Mouse (Mus musculus): ENCODE results near the gene Glt8d1. TPM values are rescaled to one million over a fixed set of nuclear protein-coding genes. Genes with fewer than 3 reads are reported as not detected.

Gene Glt8d1
- 61.3 and 63.5 TPM in 2 replicates for polyA plus RNA-seq (2014; fragmentation: Nextera tagmentation; extraction: Ambion mirVana)

DNA sequence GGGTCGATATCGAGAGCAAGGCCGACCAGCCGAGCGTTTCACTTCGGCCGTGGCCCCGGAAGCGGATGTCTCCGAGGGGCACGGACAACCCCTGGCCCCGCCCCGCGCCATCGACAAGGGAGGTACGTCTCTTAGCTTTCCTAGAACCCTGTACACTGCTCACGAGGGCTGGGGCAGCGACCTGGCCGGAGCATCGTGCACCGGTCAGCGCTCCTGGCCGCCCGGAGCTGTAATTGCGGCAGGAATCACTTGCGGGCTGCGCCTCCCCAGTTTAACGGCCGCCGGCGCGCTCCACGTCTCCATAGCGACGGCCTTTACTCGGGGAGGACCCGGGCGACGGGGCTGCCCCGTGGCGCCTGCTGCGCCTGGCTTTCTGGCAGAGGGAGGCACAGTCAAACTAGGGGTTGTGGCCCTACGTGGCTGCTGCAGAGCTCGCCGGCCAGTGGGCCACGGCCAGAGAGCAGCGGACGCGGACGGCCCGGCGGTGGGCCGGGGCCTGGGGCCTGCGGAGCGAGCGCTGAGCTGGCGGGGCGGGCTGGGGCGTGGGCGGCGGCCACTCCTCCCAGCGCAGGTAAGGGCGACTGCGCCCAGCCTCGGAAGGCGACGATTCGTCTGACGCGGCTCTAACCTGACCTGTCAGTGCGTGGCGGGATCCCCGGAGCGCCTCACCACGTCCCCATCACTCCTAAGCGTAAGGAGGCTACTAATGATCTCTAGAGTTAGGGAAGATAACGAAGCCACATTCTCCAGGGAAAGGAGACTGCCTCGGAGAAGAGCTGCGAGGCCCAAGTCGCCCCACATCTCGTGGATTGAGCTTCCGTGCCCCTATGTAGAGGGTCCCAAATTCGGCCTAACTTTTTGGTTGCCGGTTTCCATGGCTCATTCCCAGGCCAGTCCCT is at the start of gene Glt8d1, which contains the start of gene Spcs1:
Glt8d1 (plus strand) TSS at position 94 of the 899 bp plus-strand sequence.
Spcs1 (minus strand) TSS at position 366 of the 899 bp plus-strand sequence.
- DNase-seq (ENCODE audit: low spot score) = peak; percentile 89
- Histone ChIP-seq H3K4me2 (ENCODE audit: low read depth, low read length, severe bottlenecking) (peak within 1 kb of the TSS; percentile 79), H3K27me3 (ENCODE audit: control insufficient read depth, insufficient read depth, low read length) (no peaks in the 10 kb centered on the region), H3K27ac (ENCODE audit: low read depth, low read length) (peak within 1 kb of the TSS; percentile 85), H3K4me1 (replicated peaks; ENCODE audit: control insufficient read depth, insufficient read depth, low read length) (peaks cover 9% of the 10 kb centered on the region; the same call in 1 of the 2 replicates), H3K9ac (ENCODE audit: low read length) (peak within 1 kb of the TSS; percentile 92), H3K4me3 (ENCODE audit: low read depth, low read length) (peak within 1 kb of the TSS; percentile 91), H3K9me3 (ENCODE audit: control insufficient read depth, low read length) (no peaks in the 10 kb centered on the region), H3K36me3 (ENCODE audit: control insufficient read depth, insufficient read depth, low read length) (no peaks in the 10 kb centered on the region)
- WGBS = under 1% methylated on average over 84 of the region's 84 CpGs
- ATAC-seq (replicated peaks; ENCODE audit: low FRiP score) = peak; percentile 92

DNA sequence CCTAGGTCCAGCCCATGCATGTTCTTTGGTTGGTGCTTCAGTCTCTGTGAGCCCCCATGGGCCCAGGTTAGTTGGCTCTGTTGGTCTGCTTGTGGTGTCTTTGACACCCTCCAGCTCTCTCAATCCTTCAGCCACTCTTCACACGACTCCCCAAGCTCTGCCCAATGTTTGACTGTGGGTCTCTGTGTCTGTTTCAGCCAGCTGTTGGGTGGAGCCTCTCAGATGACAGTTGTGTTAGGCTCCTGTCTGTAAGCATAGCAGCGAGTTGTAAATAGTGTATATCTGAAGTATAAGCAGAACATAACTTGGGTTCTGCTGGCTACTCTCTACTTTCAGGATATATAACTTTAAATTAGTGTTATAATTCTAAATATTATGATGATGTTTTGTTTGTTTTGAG is 42.7 kb upstream of the Glt8d1 start:
- H3K4me2 ChIP-seq (ENCODE audit: low read depth, low read length, severe bottlenecking) = no peak overlapping the region
- DNase-seq (ENCODE audit: low spot score) (no peak), ATAC-seq (replicated peaks; ENCODE audit: low FRiP score) (no peak)
- WGBS = 80% methylated on average over 2 of the region's 2 CpGs
- H3K36me3 ChIP-seq (ENCODE audit: control insufficient read depth, insufficient read depth, low read length) = no peaks in the 10 kb centered on the region; the same call in 1 of the 2 replicates
- H3K4me3 ChIP-seq (ENCODE audit: low read depth, low read length) = no peak overlapping the region
- no peaks in the 10 kb centered on the region for H3K4me1 ChIP-seq (replicated peaks; ENCODE audit: control insufficient read depth, insufficient read depth, low read length)
- no peaks in the 10 kb centered on the region for H3K9me3 ChIP-seq (ENCODE audit: control insufficient read depth, low read length)
- H3K27ac ChIP-seq (ENCODE audit: low read depth, low read length) = no peak overlapping the region
- H3K9ac ChIP-seq (ENCODE audit: low read length) = no peak overlapping the region
- H3K27me3 ChIP-seq (ENCODE audit: control insufficient read depth, insufficient read depth, low read length) = no peaks in the 10 kb centered on the region

DNA sequence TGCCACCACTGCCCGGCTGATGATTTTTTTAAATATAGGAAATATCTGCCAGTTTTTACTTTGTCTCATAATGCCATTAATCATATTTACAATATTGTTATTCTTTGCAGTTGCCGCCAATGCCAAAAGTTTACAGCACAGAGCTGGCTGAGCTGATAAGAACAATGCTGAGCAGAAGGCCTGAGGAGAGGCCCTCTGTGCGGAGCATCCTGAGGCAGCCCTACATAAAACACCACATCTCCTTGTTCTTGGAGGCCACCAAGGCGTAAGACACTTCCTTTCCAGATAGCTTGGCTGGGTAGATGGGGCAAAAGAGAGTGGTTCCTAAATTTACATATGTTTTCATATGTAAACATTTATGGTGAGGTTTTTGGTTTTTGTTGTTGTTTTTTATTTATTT is 42.2 kb upstream of the Glt8d1 start:
- ATAC-seq (replicated peaks; ENCODE audit: low FRiP score) = no peak
- Histone ChIP-seq H3K9me3 (ENCODE audit: control insufficient read depth, low read length) (no peaks in the 10 kb centered on the region), H3K36me3 (ENCODE audit: control insufficient read depth, insufficient read depth, low read length) (no peaks in the 10 kb centered on the region; the same call in 1 of the 2 replicates), H3K27ac (ENCODE audit: low read depth, low read length) (no peak overlapping the region), H3K4me1 (replicated peaks; ENCODE audit: control insufficient read depth, insufficient read depth, low read length) (no peaks in the 10 kb centered on the region), H3K4me3 (ENCODE audit: low read depth, low read length) (no peak overlapping the region), H3K9ac (ENCODE audit: low read length) (no peak overlapping the region), H3K4me2 (ENCODE audit: low read depth, low read length, severe bottlenecking) (no peak overlapping the region), H3K27me3 (ENCODE audit: control insufficient read depth, insufficient read depth, low read length) (no peaks in the 10 kb centered on the region)
- no peak for DNase-seq (ENCODE audit: low spot score)
- 93% methylated on average over 4 of the region's 4 CpGs for WGBS

DNA sequence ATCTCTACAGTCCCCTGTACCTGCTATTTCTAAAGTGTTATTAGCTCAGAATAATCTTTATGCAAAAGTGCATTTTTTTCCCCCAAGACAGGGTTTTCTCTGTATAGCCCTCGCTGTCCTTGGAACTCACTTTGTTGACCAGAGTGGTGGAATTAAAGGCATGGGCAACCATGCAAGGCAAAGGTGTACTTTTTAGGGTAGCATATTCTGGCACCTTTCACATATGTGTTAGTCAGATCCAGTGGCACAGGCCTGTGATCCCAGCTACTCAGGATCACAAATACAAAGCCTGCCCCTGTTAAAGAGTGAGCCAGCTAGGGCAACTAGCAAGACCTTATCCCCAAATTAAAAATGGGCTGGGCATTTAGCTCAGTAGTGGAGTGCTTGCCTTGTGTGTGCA is 40.8 kb upstream of the Glt8d1 start:
- H3K4me2 ChIP-seq (ENCODE audit: low read depth, low read length, severe bottlenecking) = no peak overlapping the region
- no peak for ATAC-seq (replicated peaks; ENCODE audit: low FRiP score)

DNA sequence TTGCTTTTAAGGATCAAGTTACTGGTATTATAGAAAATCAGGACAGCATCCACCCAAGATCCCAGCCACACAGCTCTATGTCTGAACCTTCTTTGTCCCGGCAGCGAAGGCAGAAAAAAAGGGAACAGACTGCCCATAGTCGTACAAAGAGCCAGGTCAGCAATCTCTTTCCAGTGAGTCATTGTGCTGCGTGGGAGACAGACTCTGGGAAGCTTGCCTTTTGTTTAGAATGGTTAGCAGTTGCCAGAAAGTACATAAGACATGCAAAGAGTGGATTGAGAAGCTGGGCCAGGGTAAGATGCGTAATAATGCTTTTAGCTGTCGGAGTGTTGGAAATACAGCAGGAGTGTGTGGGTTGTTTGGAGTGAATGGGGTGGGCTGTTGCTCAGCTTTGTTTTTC is 27.0 kb upstream of the Glt8d1 start:
- peaks cover 2% of the 10 kb centered on the region; the same call in 1 of the 2 replicates for H3K36me3 ChIP-seq (ENCODE audit: control insufficient read depth, insufficient read depth, low read length)
- no peak for DNase-seq (ENCODE audit: low spot score)
- no peak overlapping the region for H3K27ac ChIP-seq (ENCODE audit: low read depth, low read length)
- no peaks in the 10 kb centered on the region for H3K9me3 ChIP-seq (ENCODE audit: control insufficient read depth, low read length)
- H3K4me3 ChIP-seq (ENCODE audit: low read depth, low read length) = no peak overlapping the region
- H3K27me3 ChIP-seq (ENCODE audit: control insufficient read depth, insufficient read depth, low read length) = no peaks in the 10 kb centered on the region
- no peaks in the 10 kb centered on the region for H3K4me1 ChIP-seq (replicated peaks; ENCODE audit: control insufficient read depth, insufficient read depth, low read length)
- H3K9ac ChIP-seq (ENCODE audit: low read length) = no peak overlapping the region
- no peak for ATAC-seq (replicated peaks; ENCODE audit: low FRiP score)
- 69% methylated on average over 6 of the region's 6 CpGs for WGBS
- H3K4me2 ChIP-seq (ENCODE audit: low read depth, low read length, severe bottlenecking) = no peak overlapping the region

More for the DNA sequence above, 40.8 kb upstream of the Glt8d1 start:
- H3K27me3 ChIP-seq (ENCODE audit: control insufficient read depth, insufficient read depth, low read length) = no peaks in the 10 kb centered on the region
- H3K4me1 ChIP-seq (replicated peaks; ENCODE audit: control insufficient read depth, insufficient read depth, low read length) = no peaks in the 10 kb centered on the region
- WGBS = 91% methylated on average over 1 of the region's 1 CpGs
- H3K9ac ChIP-seq (ENCODE audit: low read length) = no peak overlapping the region
- H3K36me3 ChIP-seq (ENCODE audit: control insufficient read depth, insufficient read depth, low read length) = no peaks in the 10 kb centered on the region; the same call in 1 of the 2 replicates
- no peak overlapping the region for H3K4me3 ChIP-seq (ENCODE audit: low read depth, low read length)
- no peak overlapping the region for H3K27ac ChIP-seq (ENCODE audit: low read depth, low read length)
- DNase-seq (ENCODE audit: low spot score) = no peak
- H3K9me3 ChIP-seq (ENCODE audit: control insufficient read depth, low read length) = no peaks in the 10 kb centered on the region

DNA sequence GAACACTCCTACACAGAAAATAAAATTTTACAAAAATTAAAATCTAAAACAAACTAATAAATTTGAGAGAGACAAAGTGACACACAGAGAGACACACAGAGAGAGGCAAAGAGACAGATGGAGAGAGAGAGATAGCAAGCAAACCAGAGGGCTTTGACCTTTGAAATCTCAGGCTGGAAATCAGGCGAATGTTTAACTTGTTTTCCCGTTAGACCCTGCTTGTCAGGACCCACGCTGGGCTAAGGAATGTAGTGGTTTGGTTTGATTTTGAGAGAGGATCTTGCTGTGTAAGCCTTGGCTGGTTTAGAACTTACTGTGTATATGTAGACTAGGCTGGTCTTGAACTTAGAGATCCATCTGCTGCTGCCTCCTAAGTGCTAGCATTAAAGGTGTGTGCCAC is 25.0 kb upstream of the Glt8d1 start:
- ATAC-seq (replicated peaks; ENCODE audit: low FRiP score) (no peak), DNase-seq (ENCODE audit: low spot score) (no peak)
- peaks cover 2% of the 10 kb centered on the region; the same call in 1 of the 2 replicates for H3K36me3 ChIP-seq (ENCODE audit: control insufficient read depth, insufficient read depth, low read length)
- no peaks in the 10 kb centered on the region for H3K27me3 ChIP-seq (ENCODE audit: control insufficient read depth, insufficient read depth, low read length)
- no peak overlapping the region for H3K4me3 ChIP-seq (ENCODE audit: low read depth, low read length)
- no peak overlapping the region for H3K9ac ChIP-seq (ENCODE audit: low read length)
- H3K4me2 ChIP-seq (ENCODE audit: low read depth, low read length, severe bottlenecking) = no peak overlapping the region
- WGBS = 86% methylated on average over 3 of the region's 3 CpGs
- no peak overlapping the region for H3K27ac ChIP-seq (ENCODE audit: low read depth, low read length)
- H3K4me1 ChIP-seq (replicated peaks; ENCODE audit: control insufficient read depth, insufficient read depth, low read length) = no peaks in the 10 kb centered on the region
- no peaks in the 10 kb centered on the region for H3K9me3 ChIP-seq (ENCODE audit: control insufficient read depth, low read length)

DNA sequence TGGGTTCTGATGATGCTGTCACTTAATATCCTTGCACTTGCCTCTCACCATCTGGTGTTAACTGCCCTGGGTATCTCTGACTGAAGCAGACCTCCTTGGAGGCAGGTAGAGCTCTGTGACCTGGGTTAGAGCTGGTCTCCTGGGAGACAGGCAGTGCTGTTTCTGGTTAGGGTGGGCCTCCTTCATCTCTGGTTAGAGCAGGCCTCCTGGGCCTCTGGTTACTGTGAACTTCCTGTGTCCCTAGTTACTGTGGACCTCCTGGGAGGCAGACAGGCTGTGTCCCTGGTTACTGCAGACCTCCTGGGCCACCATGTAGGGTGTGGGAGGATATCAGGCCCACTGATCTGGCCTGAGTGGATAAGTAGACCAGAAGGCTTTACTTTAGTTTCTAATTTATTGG is 4.8 kb upstream of the Glt8d1 start:
- H3K9ac ChIP-seq (ENCODE audit: low read length) = no peak overlapping the region
- no peak overlapping the region for H3K4me2 ChIP-seq (ENCODE audit: low read depth, low read length, severe bottlenecking)
- H3K4me1 ChIP-seq (replicated peaks; ENCODE audit: control insufficient read depth, insufficient read depth, low read length) = 0 out of 2 replicates have a peak, but pooled peaks cover 4% of the 10 kb centered on the region
- H3K4me3 ChIP-seq (ENCODE audit: low read depth, low read length) = no peak overlapping the region
- no peak for ATAC-seq (replicated peaks; ENCODE audit: low FRiP score)
- DNase-seq (ENCODE audit: low spot score) = no peak
- H3K9me3 ChIP-seq (ENCODE audit: control insufficient read depth, low read length) = no peaks in the 10 kb centered on the region
- H3K27me3 ChIP-seq (ENCODE audit: control insufficient read depth, insufficient read depth, low read length) = no peaks in the 10 kb centered on the region
- H3K27ac ChIP-seq (ENCODE audit: low read depth, low read length) = no peak overlapping the region
- H3K36me3 ChIP-seq (ENCODE audit: control insufficient read depth, insufficient read depth, low read length) = no peaks in the 10 kb centered on the region

DNA sequence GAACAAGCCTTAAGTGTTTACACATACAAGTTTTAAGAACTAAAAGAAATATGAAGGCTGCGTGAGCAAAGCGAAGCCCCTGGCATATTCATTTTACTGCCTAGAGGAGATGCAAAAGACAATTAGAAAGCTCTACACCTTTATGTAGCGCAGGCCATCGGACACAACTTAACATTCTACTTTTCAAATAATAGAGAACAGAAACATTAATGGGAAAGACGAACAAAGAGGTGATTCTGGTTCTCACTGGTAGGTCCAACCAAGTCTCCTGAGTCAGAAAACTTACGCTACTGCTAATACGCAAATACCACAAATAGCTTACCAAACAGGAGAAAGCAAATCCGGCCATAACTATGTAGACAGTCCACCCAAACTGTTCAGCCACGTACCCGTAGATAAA is 844 bp upstream of the Glt8d1 start:
- no peaks in the 10 kb centered on the region for H3K27me3 ChIP-seq (ENCODE audit: control insufficient read depth, insufficient read depth, low read length)
- H3K4me3 ChIP-seq (ENCODE audit: low read depth, low read length) = peak overlapping the region; percentile 91
- H3K9ac ChIP-seq (ENCODE audit: low read length) = peak overlapping the region; percentile 92
- ATAC-seq (replicated peaks; ENCODE audit: low FRiP score) (no peak), DNase-seq (ENCODE audit: low spot score) (no peak)
- 62% methylated on average over 10 of the region's 10 CpGs for WGBS
- H3K27ac ChIP-seq (ENCODE audit: low read depth, low read length) = no peak overlapping the region
- no peaks in the 10 kb centered on the region for H3K9me3 ChIP-seq (ENCODE audit: control insufficient read depth, low read length)
- no peaks in the 10 kb centered on the region for H3K36me3 ChIP-seq (ENCODE audit: control insufficient read depth, insufficient read depth, low read length)
- peaks cover 9% of the 10 kb centered on the region; the same call in 1 of the 2 replicates for H3K4me1 ChIP-seq (replicated peaks; ENCODE audit: control insufficient read depth, insufficient read depth, low read length)
- peak overlapping the region; percentile 79 for H3K4me2 ChIP-seq (ENCODE audit: low read depth, low read length, severe bottlenecking)
